Mouse (Mus musculus) skeletal muscle tissue, adult 2 months (tissue): ENCODE data around the gene 3110040N11Rik.
"Not testable (repeated sequence)": the region's sequence is repeated elsewhere in the genome, so short reads cannot be mapped to it uniquely, and the experiment has no call there.

Experiments
- DNase-seq: peaks from one replicate; pipeline ENCODE4 v3.0.0-alpha.2; 2012; ENCODE audit warnings: low read depth, low spot score

Gene 3110040N11Rik

GRCm38 (mm10) chr7:81789095-81789757 lies at the start of gene 3110040N11Rik:
Gene 3110040N11Rik (minus strand): TSS chr7:81789478.
- peak; percentile 92 for DNase-seq

- DNase-seq = not testable (repeated sequence)
These were observed 48.5 kb upstream of the 3110040N11Rik start for GRCm38 (mm10) chr7:81837771-81838170.

- DNase-seq = no peak
These were observed 46.2 kb upstream of the 3110040N11Rik start for GRCm38 (mm10) chr7:81835430-81835829.

- no peak for DNase-seq
These were observed 45.6 kb upstream of the 3110040N11Rik start for GRCm38 (mm10) chr7:81834847-81835246.

GRCm38 (mm10) chr7:81829379-81829894 lies 40.2 kb upstream of the 3110040N11Rik start, which contains the start of gene Btbd1:
Gene Btbd1 (minus strand): TSS chr7:81829431.
- DNase-seq = peak; percentile 51

GRCm38 (mm10) chr7:81828681-81829378 lies 39.6 kb upstream of the 3110040N11Rik start:
- DNase-seq = no peak

- DNase-seq = no peak
These were observed 38.8 kb upstream of the 3110040N11Rik start for GRCm38 (mm10) chr7:81827806-81828667.

GRCm38 (mm10) chr7:81825381-81825780 lies 36.1 kb upstream of the 3110040N11Rik start:
- DNase-seq = no peak

- no peak for DNase-seq
These were observed 35.6 kb upstream of the 3110040N11Rik start for GRCm38 (mm10) chr7:81824906-81825305.

GRCm38 (mm10) chr7:81806067-81806466 lies 16.8 kb upstream of the 3110040N11Rik start:
- DNase-seq = no peak

- no peak for DNase-seq
These were observed 742 bp downstream of the 3110040N11Rik start for GRCm38 (mm10) chr7:81788536-81788935.

GRCm38 (mm10) chr7:81777667-81778218 lies 11.5 kb downstream of the 3110040N11Rik start:
- no peak for DNase-seq

GRCm38 (mm10) chr7:81775325-81775724 lies 14.0 kb downstream of the 3110040N11Rik start:
- DNase-seq = no peak

- DNase-seq = no peak
These were observed 16.3 kb downstream of the 3110040N11Rik start for GRCm38 (mm10) chr7:81772786-81773539.

- DNase-seq = no peak
These were observed 26.0 kb downstream of the 3110040N11Rik start for GRCm38 (mm10) chr7:81763110-81763845.

- peak; percentile 86 for DNase-seq
These were observed 26.8 kb downstream of the 3110040N11Rik start, which contains the start of gene Ramac for GRCm38 (mm10) chr7:81762180-81763109. Gene Ramac (plus strand): TSS chr7:81762925.

GRCm38 (mm10) chr7:81747956-81748355 lies 41.3 kb downstream of the 3110040N11Rik start:
- no peak for DNase-seq

- DNase-seq = peak; percentile 21
These were observed 45.1 kb downstream of the 3110040N11Rik start for GRCm38 (mm10) chr7:81744145-81744544.

GRCm38 (mm10) chr7:81740010-81740409 lies 49.3 kb downstream of the 3110040N11Rik start:
- no peak for DNase-seq
